19 mouse cellular contexts compared by ENCODE assay signal in genomic region chr17:28711237-28711636, GRCm38 (mm10). TPM values are rescaled to one million over a fixed set of nuclear protein-coding genes. Genes with fewer than 3 reads are reported as not detected.
A peak's percentile ranks its signal among the peaks of the same experiment; 100 is the strongest.
DNase-seq lines count a peak whose midpoint lies in the region; ATAC-seq and TF ChIP-seq lines count a peak whose summit lies in the region.
"Had no signal": no experiment of that assay in that cellular context is flagged by ENCODE, and none has a peak within 500 bp of the region (broad histone marks: within the 10 kb centered on the region; RNA-seq: fewer than 3 reads in every experiment).

No protein-coding gene starts in this region.

- intact Hi-C loops in left cerebral cortex, postnatal 25 days (cut with DNase I) = no loop called here

- WGBS in kidney, embryonic 14.5 days = 87% methylated on average over 6 of the region's 6 CpGs
- 76% methylated on average over 6 of the region's 6 CpGs for WGBS in kidney, postnatal 0 days
- WGBS in liver, postnatal 0 days (ENCODE audit: insufficient replicate concordance) = 85% methylated on average over 6 of the region's 6 CpGs

- H3K9ac ChIP-seq in kidney, embryonic 14.5 days (ENCODE audit: low read depth, low read length) = no peak overlapping the region
- H3K9ac ChIP-seq in kidney, postnatal 0 days (ENCODE audit: low read depth, low read length) = no peak overlapping the region
- no peak overlapping the region for H3K9ac ChIP-seq in liver, postnatal 0 days (replicated peaks)
- H3K9ac ChIP-seq: forebrain, embryonic 13.5 days; liver, embryonic 14.5 days had no signal

- DNase-seq in kidney, adult 8-10 months = peak; percentile 38 to 60
- peak; percentile 74 for DNase-seq in kidney, adult 9 months
- no peak for DNase-seq in kidney, postnatal 0 days (ENCODE audit: low spot score)
- no peak for DNase-seq in liver, postnatal 0 days
- DNase-seq in left cerebral cortex, postnatal 25 days (ENCODE audit: low spot score in 2 of 2) = no peak
- DNase-seq: adrenal gland, adult 2 months; cerebellum, adult 9-11 months; gastrocnemius, postnatal 14 days; heart, adult 18-20 months; left cerebral cortex, postnatal 4 days; right cerebral cortex, postnatal 25 days; thymus, postnatal 4 days had no signal

- no peak overlapping the region for H3K4me2 ChIP-seq in kidney, embryonic 14.5 days (replicated peaks; ENCODE audit: low read depth, low read length)
- no peak overlapping the region for H3K4me2 ChIP-seq in kidney, postnatal 0 days (ENCODE audit: low read length)
- H3K4me2 ChIP-seq in liver, postnatal 0 days (ENCODE audit: low read depth, low read length) = no peak overlapping the region
- H3K4me2 ChIP-seq: forebrain, embryonic 13.5 days; midbrain, embryonic 11.5 days had no signal

- H3K27ac ChIP-seq in kidney, embryonic 14.5 days (ENCODE audit: low read depth, low read length) = no peak overlapping the region
- H3K27ac ChIP-seq in kidney, postnatal 0 days = peak overlapping the region; percentile 47; the same call in 1 of the 2 replicates
- H3K27ac ChIP-seq in liver, postnatal 0 days (ENCODE audit: low read depth) = peak overlapping the region; percentile 53
- H3K27ac ChIP-seq: forebrain, embryonic 13.5 days; liver, embryonic 14.5 days had no signal

- TF ChIP-seq EP300 in liver, postnatal 0 days (IDR thresholded peaks at IDR 0.05; ENCODE audit: low read depth) = no peak

- no peak for TF ChIP-seq CTCF in kidney, postnatal 0 days (IDR thresholded peaks at IDR 0.05; ENCODE audit: low read depth)
- TF ChIP-seq CTCF in liver, postnatal 0 days (IDR thresholded peaks at IDR 0.05; ENCODE audit: low read depth) = no peak

- no peak for ATAC-seq in kidney, embryonic 14.5 days (ENCODE audit: low FRiP score, low TSS enrichment)
- ATAC-seq in kidney, postnatal 0 days (replicated peaks; ENCODE audit: low FRiP score, low read depth) = peak; percentile 88
- peak; percentile 12; the same call in 1 of the 2 replicates for ATAC-seq in liver, postnatal 0 days
- no peak for ATAC-seq in megakaryocyte progenitor cell, adult 5-6 weeks (replicated peaks; ENCODE audit: poor library complexity)
- ATAC-seq: forebrain, embryonic 13.5 days had no signal

- H3K27me3 ChIP-seq in kidney, embryonic 14.5 days (ENCODE audit: control insufficient read depth, insufficient read depth, low read length) = no peaks in the 10 kb centered on the region
- no peaks in the 10 kb centered on the region for H3K27me3 ChIP-seq in kidney, postnatal 0 days (ENCODE audit: insufficient read depth, low read length)
- H3K27me3 ChIP-seq in liver, postnatal 0 days (ENCODE audit: insufficient read depth, low read length) = no peaks in the 10 kb centered on the region
- H3K27me3 ChIP-seq: forebrain, embryonic 13.5 days had no signal

- H3K9me3 ChIP-seq in kidney, embryonic 14.5 days (ENCODE audit: control insufficient read depth, low read length) = no peaks in the 10 kb centered on the region
- H3K9me3 ChIP-seq in kidney, postnatal 0 days (replicated peaks; ENCODE audit: low read length) = no peaks in the 10 kb centered on the region
- no peaks in the 10 kb centered on the region for H3K9me3 ChIP-seq in liver, postnatal 0 days (ENCODE audit: low read length)
- H3K9me3 ChIP-seq: forebrain, embryonic 13.5 days had no signal

- no peak overlapping the region for H3K4me3 ChIP-seq in kidney, embryonic 14.5 days (ENCODE audit: low read length)
- H3K4me3 ChIP-seq in kidney, postnatal 0 days (replicated peaks; ENCODE audit: low read depth, low read length) = no peak overlapping the region
- no peak overlapping the region for H3K4me3 ChIP-seq in liver, postnatal 0 days (ENCODE audit: low read depth, low read length)
- H3K4me3 ChIP-seq: forebrain, embryonic 13.5 days had no signal

- peaks cover 26% of the 10 kb centered on the region for H3K36me3 ChIP-seq in kidney, embryonic 14.5 days (ENCODE audit: control insufficient read depth, insufficient read depth, low read length)
- peaks cover 16% of the 10 kb centered on the region; the same call in 1 of the 2 replicates for H3K36me3 ChIP-seq in kidney, postnatal 0 days (ENCODE audit: insufficient read depth, low read length)
- H3K36me3 ChIP-seq in liver, postnatal 0 days (replicated peaks; ENCODE audit: insufficient read depth, low read length) = peaks cover 22% of the 10 kb centered on the region

- 0 out of 2 replicates have a peak, but pooled peaks cover 5% of the 10 kb centered on the region for H3K4me1 ChIP-seq in kidney, embryonic 14.5 days (ENCODE audit: control insufficient read depth, insufficient read depth, low read length)
- H3K4me1 ChIP-seq in kidney, postnatal 0 days (replicated peaks; ENCODE audit: insufficient read depth, low read length) = peaks cover 10% of the 10 kb centered on the region; the same call in 1 of the 2 replicates
- peaks cover 40% of the 10 kb centered on the region for H3K4me1 ChIP-seq in liver, postnatal 0 days (ENCODE audit: insufficient read depth)
- H3K4me1 ChIP-seq: forebrain, embryonic 13.5 days had no signal

RNA-seq across cellular contexts. Expression of gene AC170998.1, which starts 14.6 kb away (rescaled TPM):
- polyA plus RNA-seq in kidney, embryonic 14.5 days (2014; fragmentation: Nextera tagmentation; extraction: Ambion mirVana) = 2.7 and 3.3 TPM in 2 replicates
- 0.66 and 0.71 TPM in 2 replicates for polyA plus RNA-seq in kidney, postnatal 0 days (2015; fragmentation: Nextera tagmentation; extraction: Ambion mirVana)
- 0.80 and 1.1 TPM in 2 replicates for polyA plus RNA-seq in liver, postnatal 0 days (2015; fragmentation: Nextera tagmentation; extraction: Ambion mirVana)
- total RNA-seq in megakaryocyte progenitor cell, adult 5-6 weeks (2015) = 4.3 and 6.5 TPM in 2 replicates
- 1.1 and 5.1 TPM in 2 replicates for total RNA-seq in megakaryocyte progenitor cell, adult 5-6 weeks (2017)
- 1 to 10 TPM; 2.2 to 3.6 TPM for total RNA-seq in left cerebral cortex, postnatal 25 days (2021)

RNA-seq across cellular contexts. Expression of gene Mapk14, which starts 20.1 kb away (rescaled TPM):
- polyA plus RNA-seq in kidney, embryonic 14.5 days (2014; fragmentation: Nextera tagmentation; extraction: Ambion mirVana) = 36.4 and 61.6 TPM in 2 replicates
- polyA plus RNA-seq in kidney, postnatal 0 days (2015; fragmentation: Nextera tagmentation; extraction: Ambion mirVana) = 33.8 and 34.0 TPM in 2 replicates
- polyA plus RNA-seq in liver, postnatal 0 days (2015; fragmentation: Nextera tagmentation; extraction: Ambion mirVana) = 23.6 and 24.5 TPM in 2 replicates
- total RNA-seq in megakaryocyte progenitor cell, adult 5-6 weeks (2015) = 111 TPM in 2 replicates
- total RNA-seq in megakaryocyte progenitor cell, adult 5-6 weeks (2017) = 100 and 110 TPM in 2 replicates
- total RNA-seq in left cerebral cortex, postnatal 25 days (2021) = 10 to 100 TPM; 91.8 to 92.8 TPM

RNA-seq across cellular contexts. Expression of gene Slc26a8, which starts 21.2 kb away (rescaled TPM):
- 0.69 and 1.3 TPM in 2 replicates for polyA plus RNA-seq in kidney, embryonic 14.5 days (2014; fragmentation: Nextera tagmentation; extraction: Ambion mirVana)
- polyA plus RNA-seq in kidney, postnatal 0 days (2015; fragmentation: Nextera tagmentation; extraction: Ambion mirVana) = 0.56 and 0.76 TPM in 2 replicates
- 0.32 and 0.51 TPM in 2 replicates for polyA plus RNA-seq in liver, postnatal 0 days (2015; fragmentation: Nextera tagmentation; extraction: Ambion mirVana)
- total RNA-seq in megakaryocyte progenitor cell, adult 5-6 weeks (2015) = 1.3 and 3.0 TPM in 2 replicates
- total RNA-seq in megakaryocyte progenitor cell, adult 5-6 weeks (2017) = 0.21 and 1.5 TPM in 2 replicates
- total RNA-seq in left cerebral cortex, postnatal 25 days (2021) = 1 to 10 TPM; 6.6 to 8.0 TPM
- total RNA-seq: hematopoietic stem cell, adult 5-6 weeks had no signal
- polyA plus RNA-seq: C2C12 had no signal

RNA-seq across cellular contexts. Expression of gene Mapk13, which starts 57.9 kb away (rescaled TPM):
- 31.5 and 44.6 TPM in 2 replicates for polyA plus RNA-seq in kidney, embryonic 14.5 days (2014; fragmentation: Nextera tagmentation; extraction: Ambion mirVana)
- 43.5 and 47.7 TPM in 2 replicates for polyA plus RNA-seq in kidney, postnatal 0 days (2015; fragmentation: Nextera tagmentation; extraction: Ambion mirVana)
- 25.2 and 27.6 TPM in 2 replicates for polyA plus RNA-seq in liver, postnatal 0 days (2015; fragmentation: Nextera tagmentation; extraction: Ambion mirVana)
- total RNA-seq in megakaryocyte progenitor cell, adult 5-6 weeks (2015) = 1.3 and 2.2 TPM in 2 replicates
- 1.1 and 4.8 TPM in 2 replicates for total RNA-seq in megakaryocyte progenitor cell, adult 5-6 weeks (2017)
- total RNA-seq in left cerebral cortex, postnatal 25 days (2021) = 1 to 10 TPM; 1.0 to 1.2 TPM
- polyA plus RNA-seq: C2C12 had no signal

Comparison
In these comparisons a context has a peak if more than half of its experiments do, and no peak if none do; other contexts are left out.
1. DNase-seq: peak in kidney, adult 8-10 months (2 of 2) and kidney, adult 9 months (single experiment); none in kidney, postnatal 0 days (single experiment), liver, postnatal 0 days (single experiment) and left cerebral cortex, postnatal 25 days (0 of 2).
2. ATAC-seq: peak in kidney, postnatal 0 days (single experiment) and liver, postnatal 0 days (single experiment); none in kidney, embryonic 14.5 days (single experiment) and megakaryocyte progenitor cell, adult 5-6 weeks (single experiment).